Mouse (Mus musculus) layer of hippocampus, adult 6 months (tissue): ENCODE measurements around the gene Vti1a. TPM values are rescaled to one million over a fixed set of nuclear protein-coding genes. Genes with fewer than 3 reads are reported as not detected.

Source experiments
- long read RNA-seq, 2 experiments: library from polyadenylated mRNA; unstranded; transcript quantifications; one replicate each; pipeline ENCODE4 v2.0.0; 2019 to 2020
- polyA plus RNA-seq: library from polyadenylated mRNA; unstranded; fragments of <200 nt; fragmentation: Nextera tagmentation; gene quantifications from 2 replicates; pipeline ENCODE4 v1.2.3, GENCODE M21; 2021

The Vti1a gene
- 21.0 and 22.0 TPM in 2 replicates for polyA plus RNA-seq
- long read RNA-seq, experiment 1, full-length matches to known transcripts = 20 of 39 reads
- long read RNA-seq, experiment 1, partial matches to known transcripts = 1 of 39 reads
- long read RNA-seq, experiment 1, other reads (novel, unspliced or antisense) = 18 of 39 reads
- long read RNA-seq, experiment 2, full-length matches to known transcripts = 123 of 235 reads
- long read RNA-seq, experiment 2, partial matches to known transcripts = 20 of 235 reads
- long read RNA-seq, experiment 2, other reads (novel, unspliced or antisense) = 92 of 235 reads

DNA sequence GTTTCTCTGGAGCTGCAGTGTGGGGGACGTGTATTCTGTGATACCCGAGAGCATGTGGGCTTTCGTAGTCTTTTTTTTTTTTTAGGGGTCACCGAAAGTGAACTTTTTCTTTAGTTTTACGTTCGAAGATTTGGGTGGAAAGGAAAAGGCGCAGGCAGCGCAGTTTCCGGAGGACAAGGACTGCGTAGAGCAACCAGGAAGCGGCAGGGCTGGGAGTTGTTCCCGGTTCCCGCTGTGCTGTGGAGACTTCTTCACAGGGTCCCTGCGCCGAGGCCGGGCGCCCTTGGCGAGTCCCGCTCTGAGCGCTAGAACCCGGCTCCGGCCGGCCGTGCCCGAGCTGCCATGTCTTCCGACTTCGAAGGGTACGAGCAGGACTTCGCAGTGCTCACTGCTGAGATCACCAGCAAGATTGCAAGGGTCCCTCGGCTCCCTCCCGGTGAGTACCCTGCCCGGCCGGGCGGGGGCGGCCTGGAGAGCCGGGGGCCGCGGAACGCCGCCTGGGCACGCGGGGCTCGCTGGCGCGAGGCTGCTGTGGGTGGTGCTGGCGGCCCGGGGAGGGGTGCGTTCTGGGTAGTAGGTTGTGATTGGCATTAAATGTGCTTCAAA lies at the start of gene Vti1a:
Vti1a (plus strand) TSS at position 187 of the 606 bp plus-strand sequence.

GRCm38 (mm10) chr19:55315452-55316108 lies 515 bp upstream of the Vti1a start, which contains the start of gene Zdhhc6:
Gene Zdhhc6, minus strand, starts transcription at chr19:55316032.

Other genes starting within 250 kb of the Vti1a start
- gene Gpam, start 189.1 kb upstream of the Vti1a start, polyA plus RNA-seq = 7.3 and 10.1 TPM in 2 replicates
- gene Tectb, start 135.6 kb upstream of the Vti1a start, polyA plus RNA-seq = 0.10 TPM in 1 of 2 replicates, not detected in the other
- 1.4 and 1.8 TPM in 2 replicates for gene Gucy2g, start 75.1 kb upstream of the Vti1a start, polyA plus RNA-seq
- gene Acsl5, start 64.4 kb upstream of the Vti1a start, polyA plus RNA-seq = 17.3 and 17.7 TPM in 2 replicates
- gene Zdhhc6, start 263 bp upstream of the Vti1a start, polyA plus RNA-seq = 35.8 and 41.8 TPM in 2 replicates